24 mouse cellular contexts compared by ENCODE assay signal in genomic region chr13:70689452-70689960, GRCm38 (mm10).
"Had no signal": no experiment of that assay in that cellular context is flagged by ENCODE, and none has a peak within 500 bp of the region (broad histone marks: within the 10 kb centered on the region; RNA-seq: fewer than 3 reads in every experiment).

No protein-coding gene starts in this region.

- H3K27me3 ChIP-seq: liver, embryonic 15.5 days; lung, embryonic 15.5 days; midbrain, embryonic 12.5 days; neural tube, embryonic 13.5 days; neural tube, embryonic 15.5 days; stomach, embryonic 15.5 days had no signal

- H3K9me3 ChIP-seq: liver, embryonic 15.5 days; lung, embryonic 15.5 days; midbrain, embryonic 10.5 days; midbrain, embryonic 12.5 days; neural tube, embryonic 13.5 days; neural tube, embryonic 15.5 days; stomach, embryonic 15.5 days had no signal

- H3K4me1 ChIP-seq: liver, embryonic 15.5 days; neural tube, embryonic 13.5 days; neural tube, embryonic 15.5 days; stomach, embryonic 15.5 days had no signal

- DNase-seq: liver, postnatal 0 days; lung, adult 2 months; lung, postnatal 14 days; lung, postnatal 36 days; midbrain, embryonic 14.5 days; retina, postnatal 1 day; right cerebral cortex, adult 18-20 months; right cerebral cortex, postnatal 25 days; right cerebral cortex, postnatal 4 days; spleen, adult 18-20 months; thymus, adult 18-20 months; thymus, postnatal 14 days; thymus, postnatal 36 days had no signal

- H3K4me3 ChIP-seq: liver, embryonic 15.5 days; lung, embryonic 15.5 days; midbrain, embryonic 10.5 days; midbrain, embryonic 12.5 days; myocyte; neural tube, embryonic 13.5 days; neural tube, embryonic 15.5 days; stomach, embryonic 15.5 days had no signal

- H3K4me2 ChIP-seq: liver, embryonic 15.5 days; lung, embryonic 15.5 days; midbrain, embryonic 12.5 days; neural tube, embryonic 13.5 days; neural tube, embryonic 15.5 days; stomach, embryonic 15.5 days had no signal

- H3K36me3 ChIP-seq: liver, embryonic 15.5 days; lung, embryonic 15.5 days; midbrain, embryonic 10.5 days; midbrain, embryonic 12.5 days; neural tube, embryonic 13.5 days; neural tube, embryonic 15.5 days; stomach, embryonic 15.5 days had no signal

- H3K27ac ChIP-seq: liver, embryonic 15.5 days; lung, embryonic 15.5 days; macrophage; midbrain, embryonic 10.5 days; midbrain, embryonic 12.5 days; neural tube, embryonic 13.5 days; neural tube, embryonic 15.5 days; stomach, embryonic 15.5 days; stomach, postnatal 0 days had no signal

- ATAC-seq: liver, postnatal 0 days; midbrain, embryonic 16.5 days had no signal

- H3K9ac ChIP-seq: liver, embryonic 15.5 days; liver, postnatal 0 days; lung, embryonic 15.5 days; midbrain, embryonic 12.5 days; neural tube, embryonic 13.5 days; neural tube, embryonic 15.5 days; stomach, embryonic 15.5 days had no signal
